Mouse (Mus musculus) spleen, adult 2 months (tissue): ENCODE results near the gene Ccdc28a. TPM values are rescaled to one million over a fixed set of nuclear protein-coding genes. Genes with fewer than 3 reads are reported as not detected.

ENCODE experiments used
- DNase-seq, 2 experiments: peaks; one replicate each; pipeline versions ENCODE4 v3.0.0 to v3.0.0-alpha.2; 2012 to 2021; ENCODE audit warnings: low spot score in 2 of 2, low read depth in 1 of 2
- H3K27ac ChIP-seq: fragments of 200-500 bp; 2 replicates; pipeline ENCODE4 v1.5.1; 2012; ENCODE audit warnings: low read length, inconsistent platforms; ENCODE audit not compliant: insufficient read depth
- H3K27me3 ChIP-seq: fragments of 200-500 bp; 2 replicates; pipeline ENCODE4 v1.6.1; 2012; ENCODE audit warnings: mild to moderate bottlenecking, moderate library complexity, low read length, inconsistent platforms; ENCODE audit not compliant: control insufficient read depth, insufficient read depth
- H3K36me3 ChIP-seq: fragments of 200-500 bp; 2 replicates; pipeline ENCODE4 v1.6.1; 2012; ENCODE audit warnings: mild to moderate bottlenecking, low read length, inconsistent platforms; ENCODE audit not compliant: control insufficient read depth, insufficient read depth
- H3K4me1 ChIP-seq: fragments of 200-500 bp; 2 replicates; pipeline ENCODE4 v1.6.1; 2011; ENCODE audit warnings: inconsistent platforms; ENCODE audit not compliant: control insufficient read depth, insufficient read depth, insufficient read length
- H3K4me3 ChIP-seq: fragments of 200-500 bp; 2 replicates; pipeline ENCODE4 v1.5.1; 2011; ENCODE audit warnings: mild to moderate bottlenecking, inconsistent platforms; ENCODE audit not compliant: insufficient read depth, insufficient read length; ENCODE audit errors: extremely low read depth
- CTCF ChIP-seq: fragments of 200-500 bp; IDR thresholded peaks from 2 replicates; pipeline ENCODE4 v1.5.1; 2011; ENCODE audit warnings: mild to moderate bottlenecking, inconsistent platforms; ENCODE audit not compliant: insufficient read depth, insufficient read length, insufficient replicate concordance; ENCODE audit errors: extremely low read depth
- POLR2A ChIP-seq: fragments of 200-500 bp; IDR thresholded peaks from 2 replicates; pipeline ENCODE4 v1.6.1; 2011; ENCODE audit warnings: low read depth, low read length, inconsistent platforms
- WGBS: fragments of 180-500 bp; shearing (Covaris S2); methylation state at CpG from one replicate; pipeline ENCODE4 v1.1.7; 2018; 5-methylcytosine and 5-hydroxymethylcytosine counted together
- polyA plus RNA-seq: library from polyadenylated mRNA; depleted of rRNA; stranded (reverse); fragments of >200 nt; gene quantifications from 2 replicates; pipeline ENCODE4 v1.2.3, GENCODE M21; 2012

Gene Ccdc28a
- polyA plus RNA-seq, 1 experiment = 14.3 TPM

DNA sequence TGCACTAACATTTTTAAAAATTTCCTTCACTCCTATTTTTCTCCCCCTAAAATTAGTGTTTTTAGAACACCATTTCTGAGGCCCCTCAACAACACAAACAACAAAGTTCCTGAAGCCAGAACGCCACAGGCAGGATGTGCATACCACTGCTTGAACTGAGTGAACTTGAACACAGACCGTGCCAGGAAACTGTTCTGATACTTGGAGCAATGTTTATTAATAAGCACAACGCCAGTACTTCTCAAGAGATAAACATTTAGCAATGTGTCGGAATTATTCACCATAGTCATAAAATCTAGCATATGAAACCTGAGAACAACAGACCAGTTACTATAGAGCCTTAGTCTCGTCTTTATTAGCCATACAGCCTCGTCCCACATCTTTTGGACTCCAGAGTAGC lies 24.7 kb downstream of the Ccdc28a start:
- no peak for DNase-seq
- H3K4me3 ChIP-seq = no peak overlapping the region
- H3K27me3 ChIP-seq = no peaks in the 10 kb centered on the region
- no peak overlapping the region for H3K27ac ChIP-seq
- 78% methylated on average over 6 of the region's 6 CpGs for WGBS
- H3K4me1 ChIP-seq = no peaks in the 10 kb centered on the region
- TF ChIP-seq CTCF = no peak
- no peak for TF ChIP-seq POLR2A
- H3K36me3 ChIP-seq = no peaks in the 10 kb centered on the region

DNA sequence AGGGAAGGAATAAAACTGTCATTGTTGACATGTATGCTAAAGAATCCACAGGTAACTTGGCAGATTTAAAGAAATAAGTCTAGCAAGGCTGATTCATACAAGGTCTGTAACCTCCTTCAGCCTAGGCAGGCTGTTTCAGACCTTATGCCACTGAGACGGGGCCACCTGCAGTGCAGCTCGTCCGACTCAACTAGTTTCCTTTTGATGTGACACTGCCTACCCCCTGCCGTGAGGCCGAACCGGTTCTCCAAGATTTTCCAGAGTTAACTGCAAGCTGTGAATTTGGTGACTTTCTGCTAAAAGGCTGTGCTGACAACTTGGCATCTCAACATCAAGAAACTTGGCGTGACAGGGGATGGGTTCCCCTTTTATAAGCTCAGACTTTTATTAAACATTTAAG lies 30.7 kb downstream of the Ccdc28a start:
- Histone ChIP-seq H3K27ac (no peak overlapping the region), H3K4me1 (no peaks in the 10 kb centered on the region), H3K4me3 (no peak overlapping the region), H3K36me3 (no peaks in the 10 kb centered on the region), H3K27me3 (no peaks in the 10 kb centered on the region)
- TF ChIP-seq CTCF = no peak
- TF ChIP-seq POLR2A = no peak
- WGBS = 78% methylated on average over 7 of the region's 7 CpGs
- DNase-seq = no peak

DNA sequence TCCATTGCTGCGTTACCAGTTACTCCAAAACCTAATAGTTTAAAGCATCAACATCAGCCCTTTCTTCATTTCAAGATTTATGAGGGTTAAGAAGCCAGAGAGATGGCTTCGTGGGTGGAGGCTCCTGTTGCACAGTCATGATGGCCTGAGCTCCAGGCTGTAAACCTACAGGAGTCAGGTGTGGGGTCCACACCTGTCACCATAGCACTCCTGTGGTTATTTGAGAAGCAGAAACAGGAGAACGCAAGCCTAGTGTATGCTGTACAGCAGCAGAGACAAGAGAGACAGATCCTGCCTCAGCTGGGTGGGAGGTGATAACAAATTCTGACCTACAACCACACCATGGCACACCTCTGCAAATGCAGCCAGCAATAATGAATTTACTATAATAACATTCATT lies 32.4 kb downstream of the Ccdc28a start:
- Histone ChIP-seq H3K36me3 (no peaks in the 10 kb centered on the region), H3K27ac (no peak overlapping the region), H3K4me1 (no peaks in the 10 kb centered on the region), H3K4me3 (no peak overlapping the region), H3K27me3 (no peaks in the 10 kb centered on the region)
- TF ChIP-seq POLR2A (no peak), CTCF (no peak)
- DNase-seq = no peak
- WGBS = 82% methylated on average over 3 of the region's 3 CpGs

DNA sequence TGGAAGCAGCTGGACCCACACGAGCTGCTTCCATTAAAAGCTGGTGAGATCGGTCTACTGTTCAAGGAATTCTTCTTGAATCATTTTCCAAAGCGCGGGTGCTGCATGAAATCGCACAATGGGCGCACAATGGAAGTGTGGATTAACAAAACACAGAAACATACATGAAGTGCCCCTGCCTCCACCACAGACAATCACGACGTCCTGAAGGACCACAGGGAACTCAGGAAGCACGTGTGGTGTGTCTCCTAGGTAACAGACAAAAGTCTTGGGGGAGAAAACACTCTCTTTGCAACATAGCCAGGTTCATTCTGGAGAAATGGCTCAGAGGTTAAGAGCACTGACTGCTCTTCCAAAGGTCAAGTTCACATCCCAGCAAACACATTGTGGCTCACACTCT lies 34.1 kb downstream of the Ccdc28a start:
- Histone ChIP-seq H3K4me3 (no peak overlapping the region), H3K36me3 (no peaks in the 10 kb centered on the region), H3K27ac (no peak overlapping the region), H3K4me1 (no peaks in the 10 kb centered on the region), H3K27me3 (no peaks in the 10 kb centered on the region)
- TF ChIP-seq POLR2A = no peak
- no peak for TF ChIP-seq CTCF
- 73% methylated on average over 9 of the region's 9 CpGs for WGBS
- no peak for DNase-seq

DNA sequence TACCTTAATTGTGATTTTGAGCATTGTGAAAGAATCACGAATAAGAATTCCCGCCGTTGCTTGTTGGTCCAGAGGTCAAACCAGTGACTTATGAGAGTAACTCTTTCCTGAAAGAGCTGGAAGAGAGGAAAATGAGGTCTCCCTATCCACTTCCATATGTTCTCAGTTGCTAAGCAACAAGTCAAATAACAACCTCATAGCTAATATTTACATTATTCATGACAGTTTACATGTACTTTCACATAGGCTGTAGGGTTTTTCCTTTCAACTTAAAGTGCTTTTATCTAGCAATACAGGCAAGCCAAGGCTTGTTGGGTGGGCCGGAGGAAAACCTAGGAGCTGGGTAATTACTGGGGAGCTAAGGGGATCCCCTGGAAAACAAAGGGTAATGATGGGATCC lies 34.9 kb downstream of the Ccdc28a start:
- no peaks in the 10 kb centered on the region for H3K4me1 ChIP-seq
- no peak overlapping the region for H3K27ac ChIP-seq
- TF ChIP-seq CTCF (no peak), POLR2A (no peak)
- no peak overlapping the region for H3K4me3 ChIP-seq
- no peaks in the 10 kb centered on the region for H3K27me3 ChIP-seq
- no peak for DNase-seq
- 84% methylated on average over 4 of the region's 4 CpGs for WGBS
- no peaks in the 10 kb centered on the region for H3K36me3 ChIP-seq

DNA sequence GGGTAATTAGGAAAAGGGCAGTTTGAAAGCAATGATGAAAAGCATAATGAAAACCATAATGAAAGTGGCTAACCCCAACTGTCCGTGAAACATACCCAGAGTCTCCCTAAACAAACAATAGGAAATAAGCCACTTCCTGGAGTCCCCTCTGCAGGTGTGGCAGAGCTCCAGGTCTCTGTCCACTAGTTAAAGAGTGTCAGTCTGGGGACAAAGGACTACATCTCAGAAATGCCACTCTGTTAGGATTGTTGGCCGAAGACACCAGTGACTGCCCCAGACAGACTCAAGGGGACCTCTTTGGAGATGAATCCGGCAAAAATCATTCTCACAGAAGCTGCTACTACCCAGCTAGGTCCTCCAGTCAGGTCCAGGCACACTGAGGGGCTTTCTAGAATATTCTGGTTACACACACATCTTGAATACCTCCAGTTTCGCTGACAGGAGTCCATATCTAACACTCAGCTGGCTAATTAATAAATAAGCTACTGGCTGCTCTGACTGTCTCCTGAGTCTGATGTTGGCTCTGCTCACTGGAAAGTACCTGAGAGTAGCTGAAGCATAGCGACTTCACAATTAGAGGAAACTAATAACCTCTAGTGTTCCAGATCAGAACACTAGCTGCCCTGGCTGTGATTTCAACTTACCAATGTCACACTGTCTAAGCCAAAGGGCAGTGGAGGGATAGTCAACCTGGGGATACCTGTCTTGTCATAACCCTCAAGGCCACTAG lies 36.3 kb downstream of the Ccdc28a start:
- WGBS = 87% methylated on average over 5 of the region's 5 CpGs
- no peak for DNase-seq
- TF ChIP-seq POLR2A = no peak
- TF ChIP-seq CTCF = no peak
- Histone ChIP-seq H3K36me3 (no peaks in the 10 kb centered on the region), H3K4me1 (no peaks in the 10 kb centered on the region), H3K4me3 (no peak overlapping the region), H3K27me3 (no peaks in the 10 kb centered on the region), H3K27ac (no peak overlapping the region)

DNA sequence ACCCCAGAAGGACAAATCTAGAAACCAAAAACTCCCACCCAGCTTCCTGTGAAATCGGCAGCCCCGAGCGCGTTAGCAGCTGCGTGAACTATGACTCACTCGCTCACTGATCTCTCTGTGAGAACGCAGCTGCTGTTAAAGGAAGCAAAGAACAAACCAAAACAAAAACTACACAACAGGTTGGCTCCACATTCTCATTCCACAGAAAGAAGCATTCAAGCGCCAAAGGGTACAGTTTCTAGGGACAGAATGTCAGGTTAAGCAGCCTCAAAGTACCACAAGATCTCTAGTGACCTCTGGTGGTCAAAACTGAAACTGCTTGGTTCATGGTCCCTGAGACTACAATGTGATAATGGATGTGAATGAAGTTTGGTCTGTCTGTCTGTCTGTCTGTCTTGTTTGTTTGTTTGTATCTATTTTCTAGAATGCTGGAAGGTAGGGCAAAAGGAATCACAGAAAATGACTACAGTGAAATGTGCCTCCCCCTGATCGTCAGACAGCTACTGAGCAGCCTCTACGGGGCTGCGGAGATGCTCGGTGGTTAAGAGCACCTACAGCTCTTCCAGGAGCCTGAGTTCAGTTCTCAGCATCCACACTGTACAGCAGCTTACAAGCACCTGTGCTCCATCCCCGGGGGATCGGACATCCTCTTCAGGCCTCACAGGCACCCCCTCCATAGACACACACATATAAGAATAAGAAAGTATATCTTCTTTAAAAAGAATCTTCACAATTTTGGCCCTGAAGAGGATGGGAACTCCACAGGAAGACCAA lies 37.4 kb downstream of the Ccdc28a start:
- H3K4me3 ChIP-seq = peak overlapping the region; percentile 43
- no peaks in the 10 kb centered on the region for H3K4me1 ChIP-seq
- TF ChIP-seq POLR2A (no peak), CTCF (peak; percentile 45; the same call in 1 of the 2 replicates)
- H3K27ac ChIP-seq = no peak overlapping the region
- DNase-seq = peak; percentile 45 to 60
- H3K27me3 ChIP-seq = no peaks in the 10 kb centered on the region
- 36% methylated on average over 14 of the region's 14 CpGs for WGBS
- H3K36me3 ChIP-seq = no peaks in the 10 kb centered on the region
